Mouse (Mus musculus) left cerebral cortex, adult 2 months (tissue): ENCODE measurements around the gene Scamp3. TPM values are rescaled to one million over a fixed set of nuclear protein-coding genes. Genes with fewer than 3 reads are reported as not detected.
"Not testable (repeated sequence)": the region's sequence is repeated elsewhere in the genome, so short reads cannot be mapped to it uniquely, and the experiment has no call there.

ENCODE experiments used
- DNase-seq, 2 experiments: peaks; one replicate each; pipeline ENCODE4 v3.0.0; 2021 to 2022; ENCODE audit warnings: low spot score in 2 of 2, mixed read lengths in 1 of 2; ENCODE audit errors: extremely low spot score in 1 of 2
- H3K27ac ChIP-seq: fragments of 200-600 bp; 2 replicates; pipeline ENCODE4 v1.8.1; 2022
- H3K4me3 ChIP-seq: fragments of 200-600 bp; 2 replicates; pipeline ENCODE4 v1.8.1; 2022
- CTCF ChIP-seq: fragments of 200-600 bp; IDR thresholded peaks from 2 replicates; pipeline ENCODE4 v1.8.1; 2022; ENCODE audit warnings: antibody characterized with exemption, mild to moderate bottlenecking, moderate library complexity
- intact Hi-C: fragments of 180-260 bp; cut with DNase I; formaldehyde crosslinking; loops from one replicate; pipeline ENCODE4 v1.15.1; 2025
- total RNA-seq, 2 experiments: library from RNA; stranded (reverse); gene quantifications; 2 replicates each; pipeline ENCODE4 v1.2.3; 2021

Gene Scamp3
- total RNA-seq, 2 experiments from 2014 or later = 64.0 to 64.7 TPM

GRCm38 (mm10) chr3:89206695-89207094 lies 29.4 kb downstream of the Scamp3 start:
- Histone ChIP-seq H3K27ac (no peak overlapping the region), H3K4me3 (no peak overlapping the region)
- intact Hi-C loops = no loop called here
- no peak for DNase-seq
- no peak for TF ChIP-seq CTCF

GRCm38 (mm10) chr3:89208075-89208657 lies 30.9 kb downstream of the Scamp3 start:
- Histone ChIP-seq H3K4me3 (no peak overlapping the region), H3K27ac (no peak overlapping the region)
- intact Hi-C loops = no loop called here
- no peak for TF ChIP-seq CTCF
- no peak for DNase-seq

- Histone ChIP-seq H3K27ac (no peak overlapping the region), H3K4me3 (no peak overlapping the region)
- intact Hi-C loops = no loop called here
- DNase-seq = no peak
- no peak for TF ChIP-seq CTCF
These were observed 31.5 kb downstream of the Scamp3 start for GRCm38 (mm10) chr3:89208736-89209135.

- intact Hi-C loops = no loop called here
- no peak overlapping the region for H3K4me3 ChIP-seq
- DNase-seq = no peak
- no peak overlapping the region for H3K27ac ChIP-seq
- TF ChIP-seq CTCF = no peak
These were observed 32.5 kb downstream of the Scamp3 start for GRCm38 (mm10) chr3:89209731-89210130.

- no peak for TF ChIP-seq CTCF
- Histone ChIP-seq H3K4me3 (no peak overlapping the region), H3K27ac (no peak overlapping the region)
- intact Hi-C loops = no loop called here
- DNase-seq = no peak
These were observed 32.9 kb downstream of the Scamp3 start for GRCm38 (mm10) chr3:89210162-89210561.

GRCm38 (mm10) chr3:89210731-89211130 lies 33.5 kb downstream of the Scamp3 start:
- no peak overlapping the region for H3K27ac ChIP-seq
- no peak for TF ChIP-seq CTCF
- H3K4me3 ChIP-seq = no peak overlapping the region
- no peak for DNase-seq
- intact Hi-C loops = no loop called here

- Histone ChIP-seq H3K4me3 (peak overlapping the region; percentile 66), H3K27ac (peak overlapping the region; percentile 93)
- TF ChIP-seq CTCF = no peak
- intact Hi-C loops = loop anchor here (1.0 to 2.0 kb wide), 3 partner anchors 12 to 121 kb away; partner anchors contain the start of genes Gba and Rusc1
- peak; percentile 90 to 91 for DNase-seq
These were observed 36.7 kb downstream of the Scamp3 start for GRCm38 (mm10) chr3:89213803-89214530.

- H3K4me3 ChIP-seq = peak within 1 kb of the TSS; percentile 66
- peak within 1 kb of the TSS; percentile 93 for H3K27ac ChIP-seq
- TF ChIP-seq CTCF = no peak
- intact Hi-C loops = loop anchor here (2.0 kb wide), 2 partner anchors 18 to 122 kb away; partner anchors contain the start of gene Rusc1
- no peak for DNase-seq
These were observed 37.6 kb downstream of the Scamp3 start, which contains the start of gene Thbs3 for GRCm38 (mm10) chr3:89214681-89215411. Gene Thbs3, plus strand, starts transcription at chr3:89215180.

- DNase-seq = peak; percentile 79 to 80
- peak; percentile 92 for TF ChIP-seq CTCF
- Histone ChIP-seq H3K4me3 (no peak overlapping the region), H3K27ac (no peak overlapping the region)
- intact Hi-C loops = loop anchor here (2.0 kb wide), 2 partner anchors 19 to 123 kb away; partner anchors contain the start of gene Rusc1
These were observed 38.6 kb downstream of the Scamp3 start for GRCm38 (mm10) chr3:89215853-89216252.

- H3K4me3 ChIP-seq, H3K27ac ChIP-seq, intact Hi-C loops, DNase-seq: not testable (repeated sequence)
These were observed 39.1 kb downstream of the Scamp3 start for GRCm38 (mm10) chr3:89216407-89216806.

- Histone ChIP-seq H3K4me3 (no peak overlapping the region), H3K27ac (no peak overlapping the region)
- no peak for DNase-seq
- intact Hi-C loops = no loop called here
- no peak for TF ChIP-seq CTCF
These were observed 41.0 kb downstream of the Scamp3 start for GRCm38 (mm10) chr3:89218271-89218670.

- no peak overlapping the region for H3K4me3 ChIP-seq
- no peak for TF ChIP-seq CTCF
- H3K27ac ChIP-seq = no peak overlapping the region
- intact Hi-C loops = no loop called here
- DNase-seq = no peak
These were observed 42.3 kb downstream of the Scamp3 start for GRCm38 (mm10) chr3:89219546-89219945.
